Mouse (Mus musculus): ENCODE data around the gene Ldlrap1. TPM values are rescaled to one million over a fixed set of nuclear protein-coding genes. Genes with fewer than 3 reads are reported as not detected.
A peak's percentile ranks its signal among the peaks of the same experiment; 100 is the strongest.

The Ldlrap1 gene
- polyA plus RNA-seq, 1 experiment from 2014 or later = 22.2 TPM

DNA sequence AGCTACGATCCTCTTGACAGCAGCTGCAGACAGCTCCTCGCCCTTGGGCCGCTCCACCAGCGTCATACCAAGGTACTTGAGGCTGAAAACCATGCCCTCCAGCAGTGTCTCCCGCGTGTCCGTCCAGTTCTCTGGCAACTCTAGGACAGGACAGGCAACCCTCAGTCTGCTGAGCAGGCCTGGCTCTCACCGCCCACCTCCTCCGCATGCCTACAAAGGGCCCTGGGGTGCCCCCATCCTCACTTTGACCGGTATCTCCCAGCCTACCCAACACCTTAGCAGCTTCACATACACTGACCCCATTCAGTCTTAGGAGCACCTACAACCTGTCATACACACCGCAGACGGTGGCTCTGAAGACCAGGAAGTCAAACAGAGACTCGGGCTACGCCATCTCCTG lies 8.9 kb downstream of the Ldlrap1 start:
- Histone ChIP-seq H3K4me3 (ENCODE audit: low read depth, low read length) (no peak overlapping the region), H3K27me3 (ENCODE audit: insufficient read depth, low read length) (no peaks in the 10 kb centered on the region), H3K4me2 (no peak overlapping the region), H3K9ac (no peak overlapping the region), H3K9me3 (ENCODE audit: low read depth, low read length) (no peaks in the 10 kb centered on the region), H3K36me3 (ENCODE audit: insufficient read depth) (0 out of 2 replicates have a peak, but pooled peaks cover 13% of the 10 kb centered on the region), H3K4me1 (ENCODE audit: insufficient read depth) (peaks cover 36% of the 10 kb centered on the region), H3K27ac (ENCODE audit: low read depth) (no peak overlapping the region)
- no peak for TF ChIP-seq CTCF (IDR thresholded peaks at IDR 0.05; ENCODE audit: low read depth)
- ATAC-seq (ENCODE audit: insufficient read depth) (no peak), DNase-seq (no peak)
- WGBS = 88% methylated on average over 14 of the region's 14 CpGs

DNA sequence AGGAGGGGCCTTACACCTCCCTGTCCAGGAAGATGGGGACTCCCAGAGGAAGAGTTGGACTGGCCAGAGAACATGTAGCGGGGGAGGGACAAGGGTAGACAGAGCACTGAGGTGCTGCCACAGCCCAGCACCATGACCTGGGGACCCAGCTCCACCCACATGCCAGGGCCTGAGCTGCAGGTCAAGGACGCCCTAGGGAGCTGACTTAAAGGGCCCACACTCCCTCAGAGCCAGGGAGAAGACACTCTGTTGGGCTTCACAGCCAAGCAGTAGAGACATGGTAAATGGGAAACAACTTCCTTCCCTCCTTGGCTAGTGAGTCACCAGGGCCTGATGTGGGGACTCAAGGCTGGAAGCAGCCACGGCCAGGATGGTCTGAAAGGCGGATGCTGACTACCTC lies 9.5 kb downstream of the Ldlrap1 start:
- H3K9me3 ChIP-seq (ENCODE audit: low read depth, low read length) = no peaks in the 10 kb centered on the region
- H3K4me1 ChIP-seq (ENCODE audit: insufficient read depth) = peaks cover 36% of the 10 kb centered on the region
- 0 out of 2 replicates have a peak, but pooled peaks cover 14% of the 10 kb centered on the region for H3K36me3 ChIP-seq (ENCODE audit: insufficient read depth)
- H3K9ac ChIP-seq = no peak overlapping the region
- no peak for TF ChIP-seq CTCF (IDR thresholded peaks at IDR 0.05; ENCODE audit: low read depth)
- 80% methylated on average over 4 of the region's 4 CpGs for WGBS
- no peak for ATAC-seq (ENCODE audit: insufficient read depth)
- H3K4me3 ChIP-seq (ENCODE audit: low read depth, low read length) = no peak overlapping the region
- no peak for DNase-seq
- H3K27me3 ChIP-seq (ENCODE audit: insufficient read depth, low read length) = no peaks in the 10 kb centered on the region
- no peak overlapping the region for H3K4me2 ChIP-seq
- no peak overlapping the region for H3K27ac ChIP-seq (ENCODE audit: low read depth)

DNA sequence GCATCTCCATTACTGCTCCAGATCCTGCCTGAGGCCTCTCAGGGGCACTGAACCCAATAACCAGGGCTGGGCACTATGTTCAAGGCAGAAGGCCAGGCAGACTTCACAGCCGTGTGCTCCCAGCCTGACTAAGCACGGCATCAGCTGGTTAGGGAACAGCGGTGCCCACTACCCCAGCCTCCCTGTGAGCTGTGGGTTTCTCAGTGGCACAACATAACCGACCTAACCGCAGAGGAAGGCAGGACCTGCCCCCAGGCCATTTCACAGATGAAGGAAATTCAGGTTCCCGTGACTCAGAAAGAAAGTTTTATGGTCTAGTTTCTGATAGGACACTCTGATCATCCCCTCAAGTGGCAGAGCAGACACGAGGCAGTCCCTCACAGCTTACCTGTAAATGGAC lies 10.9 kb downstream of the Ldlrap1 start:
- TF ChIP-seq CTCF (IDR thresholded peaks at IDR 0.05; ENCODE audit: low read depth) = no peak
- Histone ChIP-seq H3K36me3 (ENCODE audit: insufficient read depth) (0 out of 2 replicates have a peak, but pooled peaks cover 25% of the 10 kb centered on the region), H3K4me2 (no peak overlapping the region), H3K9me3 (ENCODE audit: low read depth, low read length) (no peaks in the 10 kb centered on the region), H3K27me3 (ENCODE audit: insufficient read depth, low read length) (no peaks in the 10 kb centered on the region), H3K4me3 (ENCODE audit: low read depth, low read length) (no peak overlapping the region), H3K27ac (ENCODE audit: low read depth) (no peak overlapping the region), H3K9ac (no peak overlapping the region), H3K4me1 (ENCODE audit: insufficient read depth) (peaks cover 36% of the 10 kb centered on the region)
- ATAC-seq (ENCODE audit: insufficient read depth) (no peak), DNase-seq (no peak)
- WGBS = 88% methylated on average over 7 of the region's 7 CpGs

DNA sequence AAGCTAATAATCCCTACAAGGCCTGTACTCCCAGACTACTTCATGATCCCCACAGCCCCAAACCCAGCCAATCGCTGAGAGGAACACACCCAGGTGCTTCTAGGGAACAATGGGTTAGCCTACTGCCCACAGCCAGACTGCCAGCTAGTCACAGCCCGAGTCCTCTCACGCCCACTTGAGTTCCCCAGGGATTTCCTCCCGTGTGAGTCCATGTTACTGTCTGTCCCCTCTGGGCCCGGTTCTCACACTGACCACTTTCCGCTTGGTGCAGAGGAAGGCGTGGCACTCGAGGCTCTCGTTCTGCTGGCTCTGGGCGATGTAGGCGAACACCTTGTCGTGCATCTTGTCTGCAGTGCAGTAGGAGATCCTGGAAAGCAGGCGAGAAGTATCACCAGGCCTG lies 12.9 kb downstream of the Ldlrap1 start:
- DNase-seq = no peak
- Histone ChIP-seq H3K4me1 (ENCODE audit: insufficient read depth) (peaks cover 22% of the 10 kb centered on the region), H3K27me3 (ENCODE audit: insufficient read depth, low read length) (no peaks in the 10 kb centered on the region), H3K4me3 (ENCODE audit: low read depth, low read length) (no peak overlapping the region), H3K36me3 (ENCODE audit: insufficient read depth) (0 out of 2 replicates have a peak, but pooled peaks cover 27% of the 10 kb centered on the region), H3K27ac (ENCODE audit: low read depth) (no peak overlapping the region), H3K9me3 (ENCODE audit: low read depth, low read length) (no peaks in the 10 kb centered on the region), H3K9ac (no peak overlapping the region), H3K4me2 (no peak overlapping the region)
- no peak for TF ChIP-seq CTCF (IDR thresholded peaks at IDR 0.05; ENCODE audit: low read depth)
- ATAC-seq (ENCODE audit: insufficient read depth) = no peak
- 66% methylated on average over 13 of the region's 13 CpGs for WGBS

DNA sequence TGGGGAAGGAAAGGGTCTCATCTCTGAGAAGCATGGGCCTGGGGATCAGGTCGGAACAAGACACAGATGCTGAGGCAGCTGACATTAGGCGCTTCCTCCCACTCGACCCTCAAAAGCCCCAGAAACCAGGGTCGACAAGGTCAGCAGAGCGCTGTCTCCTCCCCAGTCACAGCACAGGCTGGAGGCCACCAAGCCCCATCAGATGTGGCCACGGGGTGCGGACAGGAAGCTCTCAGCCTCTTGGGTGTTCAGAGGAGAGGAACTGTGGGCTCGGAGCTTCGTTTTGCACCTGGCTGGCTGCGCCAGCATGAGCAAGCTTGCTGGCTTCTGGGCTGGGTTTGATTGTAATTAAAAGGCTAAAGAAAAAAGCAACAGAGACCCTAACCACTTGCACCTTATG lies 13.5 kb downstream of the Ldlrap1 start:
- Histone ChIP-seq H3K4me2 (no peak overlapping the region), H3K9me3 (ENCODE audit: low read depth, low read length) (no peaks in the 10 kb centered on the region), H3K36me3 (ENCODE audit: insufficient read depth) (peaks cover 33% of the 10 kb centered on the region; the same call in 1 of the 2 replicates), H3K9ac (no peak overlapping the region), H3K27ac (ENCODE audit: low read depth) (peak overlapping the region; percentile 58; the same call in 1 of the 2 replicates), H3K27me3 (ENCODE audit: insufficient read depth, low read length) (no peaks in the 10 kb centered on the region), H3K4me3 (ENCODE audit: low read depth, low read length) (no peak overlapping the region), H3K4me1 (ENCODE audit: insufficient read depth) (peaks cover 17% of the 10 kb centered on the region)
- TF ChIP-seq CTCF (IDR thresholded peaks at IDR 0.05; ENCODE audit: low read depth) = no peak
- ATAC-seq (ENCODE audit: insufficient read depth) (no peak), DNase-seq (no peak)
- WGBS = 41% methylated on average over 10 of the region's 10 CpGs

DNA sequence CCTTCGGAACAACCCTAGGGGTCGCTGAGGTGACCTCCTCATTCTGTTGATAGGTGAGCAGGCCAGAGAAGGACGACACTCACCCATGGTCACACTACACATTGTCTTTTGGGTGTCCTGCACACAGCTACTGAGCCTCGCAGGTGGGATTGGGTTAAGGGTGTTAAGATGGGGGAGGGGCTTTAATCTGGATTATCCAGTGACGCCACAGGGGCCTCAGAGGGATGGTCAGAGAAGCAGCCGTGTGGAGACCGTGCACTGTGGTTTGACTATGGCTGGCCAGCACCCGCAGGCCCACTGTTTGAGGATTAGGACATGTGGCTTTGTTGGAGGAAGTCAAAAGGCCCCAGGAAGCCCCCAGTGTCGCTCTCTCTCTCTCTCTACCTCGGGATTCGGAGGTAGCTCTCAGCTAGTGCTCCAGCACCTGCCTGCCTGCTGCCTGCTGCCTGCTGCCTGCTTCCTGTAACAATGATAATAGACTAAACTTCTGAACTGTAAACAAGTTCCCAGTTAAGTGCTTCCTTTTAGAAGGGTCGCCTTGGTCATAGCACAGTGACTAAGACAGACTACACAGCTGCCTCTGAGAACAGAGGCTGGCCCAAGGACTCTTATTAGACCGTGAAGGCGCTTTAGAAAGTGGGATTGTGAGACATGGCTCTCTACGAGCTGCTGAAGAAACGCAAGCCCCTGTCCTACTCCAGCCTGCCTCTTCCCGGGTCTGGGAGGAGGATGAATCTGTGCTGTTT lies 14.1 kb downstream of the Ldlrap1 start:
- Histone ChIP-seq H3K4me1 (ENCODE audit: insufficient read depth) (peaks cover 15% of the 10 kb centered on the region), H3K9me3 (ENCODE audit: low read depth, low read length) (no peaks in the 10 kb centered on the region), H3K4me2 (no peak overlapping the region; the same call in 1 of the 2 replicates), H3K27ac (ENCODE audit: low read depth) (peak overlapping the region; percentile 58; the same call in 1 of the 2 replicates), H3K27me3 (ENCODE audit: insufficient read depth, low read length) (no peaks in the 10 kb centered on the region), H3K4me3 (ENCODE audit: low read depth, low read length) (no peak overlapping the region), H3K9ac (no peak overlapping the region), H3K36me3 (ENCODE audit: insufficient read depth) (peaks cover 40% of the 10 kb centered on the region)
- ATAC-seq (ENCODE audit: insufficient read depth) (peak; percentile 16; the same call in 1 of the 2 replicates), DNase-seq (peak; percentile 63)
- no peak for TF ChIP-seq CTCF (IDR thresholded peaks at IDR 0.05; ENCODE audit: low read depth)
- 37% methylated on average over 17 of the region's 17 CpGs for WGBS

GRCm38 (mm10) chr4:134752911-134753426 lies 14.9 kb downstream of the Ldlrap1 start:
- no peak overlapping the region; the same call in 1 of the 2 replicates for H3K27ac ChIP-seq (ENCODE audit: low read depth)
- H3K4me2 ChIP-seq = no peak overlapping the region
- peaks cover 15% of the 10 kb centered on the region for H3K4me1 ChIP-seq (ENCODE audit: insufficient read depth)
- ATAC-seq (ENCODE audit: insufficient read depth) = peak; percentile 42; the same call in 1 of the 2 replicates
- 40% methylated on average over 11 of the region's 11 CpGs for WGBS
- H3K27me3 ChIP-seq (ENCODE audit: insufficient read depth, low read length) = no peaks in the 10 kb centered on the region
- no peak overlapping the region for H3K9ac ChIP-seq
- no peaks in the 10 kb centered on the region for H3K9me3 ChIP-seq (ENCODE audit: low read depth, low read length)
- H3K36me3 ChIP-seq (ENCODE audit: insufficient read depth) = peaks cover 47% of the 10 kb centered on the region
- DNase-seq = peak; percentile 51
- no peak overlapping the region for H3K4me3 ChIP-seq (ENCODE audit: low read depth, low read length)
- TF ChIP-seq CTCF (IDR thresholded peaks at IDR 0.05; ENCODE audit: low read depth) = no peak

All from lung, embryonic 14.5 days (tissue).